Mouse (Mus musculus) layer of hippocampus, adult 9-10 months (tissue): Measurements from ENCODE around the gene Kif28.
"Not testable (repeated sequence)": the region's sequence is repeated elsewhere in the genome, so short reads cannot be mapped to it uniquely, and the experiment has no call there.

Source experiments
- DNase-seq: peaks from one replicate; pipeline ENCODE4 v3.0.0; 2022; ENCODE audit warnings: low spot score

Kif28 gene

GRCm38 (mm10) chr1:179704150-179704549 lies 40.9 kb downstream of the Kif28 start:
- no peak for DNase-seq

GRCm38 (mm10) chr1:179689479-179689878 lies 55.6 kb downstream of the Kif28 start:
- DNase-seq, result no peak

GRCm38 (mm10) chr1:179688914-179689313 lies 56.2 kb downstream of the Kif28 start:
- DNase-seq, result no peak

GRCm38 (mm10) chr1:179688415-179688814 lies 56.7 kb downstream of the Kif28 start:
- DNase-seq, result no peak

- DNase-seq, result no peak
These were observed 57.1 kb downstream of the Kif28 start for GRCm38 (mm10) chr1:179687966-179688365.

GRCm38 (mm10) chr1:179687305-179687704 lies 57.8 kb downstream of the Kif28 start:
- no peak for DNase-seq

- DNase-seq, result no peak
These were observed 58.3 kb downstream of the Kif28 start for GRCm38 (mm10) chr1:179686781-179687180.

GRCm38 (mm10) chr1:179686348-179686747 lies 58.7 kb downstream of the Kif28 start:
- no peak for DNase-seq

- not testable (repeated sequence) for DNase-seq
These were observed 62.3 kb downstream of the Kif28 start for GRCm38 (mm10) chr1:179682753-179683152.

- DNase-seq, result no peak
These were observed 65.7 kb downstream of the Kif28 start for GRCm38 (mm10) chr1:179679326-179679725.

GRCm38 (mm10) chr1:179677031-179677430 lies 68.0 kb downstream of the Kif28 start:
- no peak for DNase-seq

GRCm38 (mm10) chr1:179674355-179674754 lies 70.7 kb downstream of the Kif28 start:
- DNase-seq, result no peak

GRCm38 (mm10) chr1:179668836-179669537 lies 76.1 kb downstream of the Kif28 start:
- no peak for DNase-seq

GRCm38 (mm10) chr1:179668013-179668805 lies 76.9 kb downstream of the Kif28 start, which contains the start of gene Sccpdh:
Gene Sccpdh, plus strand, starts transcription at chr1:179668210.
- peak; percentile 41 for DNase-seq

GRCm38 (mm10) chr1:179667450-179667849 lies 77.6 kb downstream of the Kif28 start:
- DNase-seq, result no peak

- DNase-seq, result no peak
These were observed 78.1 kb downstream of the Kif28 start for GRCm38 (mm10) chr1:179666971-179667370.

GRCm38 (mm10) chr1:179664309-179664930 lies 80.7 kb downstream of the Kif28 start:
- DNase-seq, result no peak

- no peak for DNase-seq
These were observed 82.0 kb downstream of the Kif28 start for GRCm38 (mm10) chr1:179663065-179663464.

GRCm38 (mm10) chr1:179651224-179651623 lies 93.8 kb downstream of the Kif28 start:
- no peak for DNase-seq

GRCm38 (mm10) chr1:179650284-179650683 lies 94.8 kb downstream of the Kif28 start:
- DNase-seq, result no peak

- DNase-seq, result no peak
These were observed 95.7 kb downstream of the Kif28 start for GRCm38 (mm10) chr1:179649324-179649723.

- not testable (repeated sequence) for DNase-seq
These were observed 96.4 kb downstream of the Kif28 start for GRCm38 (mm10) chr1:179648678-179649077.

GRCm38 (mm10) chr1:179645980-179646268 lies 99.1 kb downstream of the Kif28 start:
- DNase-seq, result no peak
